Mouse (Mus musculus) midbrain, embryonic 16.5 days (tissue): Measurements from ENCODE around the gene Mid1. TPM values are rescaled to one million over a fixed set of nuclear protein-coding genes. Genes with fewer than 3 reads are reported as not detected.
A peak's percentile ranks its signal among the peaks of the same experiment; 100 is the strongest.
"Not testable (repeated sequence)": the region's sequence is repeated elsewhere in the genome, so short reads cannot be mapped to it uniquely, and the experiment has no call there.

Experiments used
- ATAC-seq: fragments of 200-750 bp; cut with Nextera tagmentation; 2 replicates; pipeline ENCODE4 v1.8.0; 2017; ENCODE audit warnings: moderate TSS enrichment
- H3K27ac ChIP-seq: fragments of 300-500 bp; sonication (generic); 2 replicates; pipeline ENCODE4 v1.5.1; 2014; ENCODE audit warnings: mild to moderate bottlenecking, low read length, mixed read lengths
- H3K27me3 ChIP-seq: fragments of 300-500 bp; sonication (generic); 2 replicates; pipeline ENCODE4 v1.6.1; 2014; ENCODE audit warnings: low read depth, low read length, mixed read lengths; ENCODE audit not compliant: control insufficient read depth, insufficient read depth
- H3K36me3 ChIP-seq: fragments of 300-500 bp; sonication (generic); 2 replicates; pipeline ENCODE4 v1.6.1; 2014; ENCODE audit warnings: mild to moderate bottlenecking, low read length, moderate library complexity, mixed read lengths; ENCODE audit not compliant: control insufficient read depth, insufficient read depth
- H3K4me1 ChIP-seq: fragments of 300-500 bp; sonication (generic); 2 replicates; pipeline ENCODE4 v1.6.1; 2014; ENCODE audit warnings: mild to moderate bottlenecking, low read length, mixed read lengths; ENCODE audit not compliant: control insufficient read depth, insufficient read depth
- H3K4me2 ChIP-seq: fragments of 300-500 bp; sonication (generic); 2 replicates; pipeline ENCODE4 v1.6.1; 2014; ENCODE audit warnings: mild to moderate bottlenecking, low read length, mixed read lengths
- H3K4me3 ChIP-seq: fragments of 300-500 bp; sonication (generic); 2 replicates; pipeline ENCODE4 v1.5.1; 2014; ENCODE audit warnings: low read depth, mild to moderate bottlenecking, low read length, moderate library complexity, mixed read lengths
- H3K9ac ChIP-seq: fragments of 300-500 bp; sonication (generic); 2 replicates; pipeline ENCODE4 v1.6.1; 2014; ENCODE audit warnings: low read depth, low read length, mixed read lengths
- H3K9me3 ChIP-seq: fragments of 300-500 bp; sonication (generic); replicated peaks from 2 replicates; pipeline ENCODE4 v1.6.1; 2014; ENCODE audit warnings: mild to moderate bottlenecking, low read length, mixed read lengths; ENCODE audit not compliant: control insufficient read depth, poor library complexity, severe bottlenecking
- WGBS: fragments of 180-500 bp; shearing (Covaris S2); extraction: QIAGEN DNeasy Blood & Tissue Kit; methylation state at CpG from one replicate; pipeline ENCODE4 v1.1.7; 2014; 5-methylcytosine and 5-hydroxymethylcytosine counted together
- polyA plus RNA-seq: library from polyadenylated mRNA; unstranded; fragments of >200 nt; fragmentation: Nextera tagmentation; extraction: Ambion mirVana; gene quantifications from 2 replicates; pipeline ENCODE4 v1.2.1, GENCODE M21; 2015

Mid1 gene
- polyA plus RNA-seq, 1 experiment from 2014 or later, result 4.9 TPM

- not testable (repeated sequence) for H3K4me3 ChIP-seq, H3K9me3 ChIP-seq, H3K27ac ChIP-seq, H3K4me2 ChIP-seq, H3K27me3 ChIP-seq, H3K9ac ChIP-seq, ATAC-seq, H3K4me1 ChIP-seq, H3K36me3 ChIP-seq
- 26% methylated on average over 2 of the region's 2 CpGs for WGBS
Observed at GRCm38 (mm10) chrX:169994866-169995711, 310.1 kb downstream of the Mid1 start.

GRCm38 (mm10) chrX:169995909-169996521 lies 311.0 kb downstream of the Mid1 start:
- H3K4me1 ChIP-seq, H3K9ac ChIP-seq, H3K27me3 ChIP-seq, H3K9me3 ChIP-seq, ATAC-seq, H3K4me3 ChIP-seq, H3K4me2 ChIP-seq, H3K27ac ChIP-seq, H3K36me3 ChIP-seq: not testable (repeated sequence)
- WGBS, result no CpG with 5 or more reads among the region's 17 CpGs

- not testable (repeated sequence) for H3K27ac ChIP-seq, H3K9ac ChIP-seq, H3K4me2 ChIP-seq, H3K27me3 ChIP-seq, H3K9me3 ChIP-seq, H3K4me1 ChIP-seq, H3K4me3 ChIP-seq, H3K36me3 ChIP-seq, ATAC-seq
- no CpG with 5 or more reads among the region's 46 CpGs for WGBS
Observed at GRCm38 (mm10) chrX:169996926-169997325, 311.9 kb downstream of the Mid1 start.

GRCm38 (mm10) chrX:169997456-169997853 lies 312.5 kb downstream of the Mid1 start:
- H3K4me2 ChIP-seq, result peak overlapping the region; percentile 54
- H3K4me3 ChIP-seq, result peak overlapping the region; percentile 37
- peak overlapping the region; percentile 57 for H3K9ac ChIP-seq
- H3K4me1 ChIP-seq, ATAC-seq, H3K9me3 ChIP-seq, H3K36me3 ChIP-seq, H3K27me3 ChIP-seq: not testable (repeated sequence)
- H3K27ac ChIP-seq, result peak overlapping the region; percentile 72
- 7% methylated on average over 3 of the region's 40 CpGs for WGBS

- H3K9ac ChIP-seq, result peak overlapping the region; percentile 57
- 0% methylated on average over 11 of the region's 37 CpGs for WGBS
Observed at GRCm38 (mm10) chrX:169997854-169998456, 313.0 kb downstream of the Mid1 start.

GRCm38 (mm10) chrX:169998559-169999219 lies 313.7 kb downstream of the Mid1 start:
- 15% methylated on average over 2 of the region's 4 CpGs for WGBS
- H3K27me3 ChIP-seq, H3K4me2 ChIP-seq, ATAC-seq, H3K36me3 ChIP-seq, H3K4me1 ChIP-seq, H3K9ac ChIP-seq, H3K4me3 ChIP-seq, H3K27ac ChIP-seq, H3K9me3 ChIP-seq: not testable (repeated sequence)

More at GRCm38 (mm10) chrX:169997854-169998456, 313.0 kb downstream of the Mid1 start:
- H3K36me3 ChIP-seq, H3K27me3 ChIP-seq, H3K4me1 ChIP-seq, H3K9me3 ChIP-seq: not testable (repeated sequence)
- H3K27ac ChIP-seq, result peak overlapping the region; percentile 72
- peak overlapping the region; percentile 37 for H3K4me3 ChIP-seq
- ATAC-seq, result peak; percentile 93
- H3K4me2 ChIP-seq, result peak overlapping the region; percentile 54

- not testable (repeated sequence) for H3K9ac ChIP-seq, H3K4me2 ChIP-seq, H3K9me3 ChIP-seq, H3K4me1 ChIP-seq, H3K4me3 ChIP-seq, H3K27ac ChIP-seq, H3K27me3 ChIP-seq, H3K36me3 ChIP-seq
- ATAC-seq, result 0 out of 2 replicates have a peak, but pooled peaks have one; percentile 36
- 45% methylated on average over 5 of the region's 11 CpGs for WGBS
Observed at GRCm38 (mm10) chrX:169999226-169999883, 314.4 kb downstream of the Mid1 start.

- not testable (repeated sequence) for H3K4me1 ChIP-seq, H3K4me3 ChIP-seq, ATAC-seq, H3K36me3 ChIP-seq, H3K27ac ChIP-seq, H3K9ac ChIP-seq, H3K9me3 ChIP-seq, H3K4me2 ChIP-seq, H3K27me3 ChIP-seq
- WGBS, result no CpG with 5 or more reads among the region's 3 CpGs
Observed at GRCm38 (mm10) chrX:169999912-170000641, 315.1 kb downstream of the Mid1 start.
